Mouse (Mus musculus) 3134 (cell line): ENCODE data around the gene Ugt1a6a.

Source experiments
- DNase-seq: peaks from one replicate; pipeline ENCODE4 v3.0.0-alpha.2; 2011; ENCODE audit warnings: low spot score; ENCODE audit not compliant: insufficient read length; ENCODE audit errors: extremely low read depth

Ugt1a6a gene

GRCm38 (mm10) chr1:88262255-88262654, 127.6 kb downstream of the Ugt1a6a start:
- peak; percentile 74 for DNase-seq

GRCm38 (mm10) chr1:88262961-88263360, 128.4 kb downstream of the Ugt1a6a start:
- DNase-seq, result no peak

- DNase-seq, result no peak
These were observed 129.2 kb downstream of the Ugt1a6a start for GRCm38 (mm10) chr1:88263778-88264177.

GRCm38 (mm10) chr1:88264237-88264868, 129.7 kb downstream of the Ugt1a6a start:
- no peak for DNase-seq

- no peak for DNase-seq
These were observed 130.2 kb downstream of the Ugt1a6a start for GRCm38 (mm10) chr1:88264869-88265240.

- DNase-seq, result no peak
These were observed 131.5 kb downstream of the Ugt1a6a start for GRCm38 (mm10) chr1:88266123-88266522.

- DNase-seq, result no peak
These were observed 132.9 kb downstream of the Ugt1a6a start for GRCm38 (mm10) chr1:88267489-88267888.

GRCm38 (mm10) chr1:88268070-88268469, 133.5 kb downstream of the Ugt1a6a start:
- DNase-seq, result no peak
